Mouse (Mus musculus) retina, embryonic 14.5 days (tissue): ENCODE measurements around the gene Olfr721-ps1.

ENCODE experiments used
- DNase-seq: peaks from one replicate; pipeline ENCODE4 v3.0.0-alpha.2; 2015; ENCODE audit warnings: low spot score

Gene Olfr721-ps1

GRCm38 (mm10) chr14:14400998-14401397 lies at the start of gene Olfr721-ps1:
Gene Olfr721-ps1, plus strand, starts transcription at chr14:14401298.
- no peak for DNase-seq

GRCm38 (mm10) chr14:14351721-14352590 lies 49.1 kb upstream of the Olfr721-ps1 start:
- DNase-seq = no peak

GRCm38 (mm10) chr14:14352606-14353005 lies 48.5 kb upstream of the Olfr721-ps1 start:
- DNase-seq = peak; percentile 35

GRCm38 (mm10) chr14:14353081-14353732 lies 47.9 kb upstream of the Olfr721-ps1 start:
- peak; percentile 22 for DNase-seq

GRCm38 (mm10) chr14:14353740-14354510 lies 47.2 kb upstream of the Olfr721-ps1 start:
- DNase-seq = no peak

- DNase-seq = no peak
These were observed 46.4 kb upstream of the Olfr721-ps1 start for GRCm38 (mm10) chr14:14354511-14355359.

- DNase-seq = no peak
These were observed 45.8 kb upstream of the Olfr721-ps1 start for GRCm38 (mm10) chr14:14355360-14355646.

GRCm38 (mm10) chr14:14395535-14395934 lies 5.6 kb upstream of the Olfr721-ps1 start:
- DNase-seq = no peak

- no peak for DNase-seq
These were observed 35.1 kb downstream of the Olfr721-ps1 start for GRCm38 (mm10) chr14:14436078-14436658.
